Mouse (Mus musculus) bone marrow macrophage, adult 2 months (primary cell): ENCODE measurements around the gene Peli1. TPM values are rescaled to one million over a fixed set of nuclear protein-coding genes. Genes with fewer than 3 reads are reported as not detected.

Experiments
- H3K27ac ChIP-seq: 2 replicates; pipeline ENCODE4 v1.5.1; 2012; ENCODE audit warnings: low read depth, low read length; ENCODE audit not compliant: insufficient read depth
- H3K4me1 ChIP-seq: 2 replicates; pipeline ENCODE4 v1.6.1; 2012; ENCODE audit warnings: low read length; ENCODE audit not compliant: control insufficient read depth, insufficient read depth
- H3K4me3 ChIP-seq: 2 replicates; pipeline ENCODE4 v1.5.1; 2012; ENCODE audit warnings: mild to moderate bottlenecking, low read length, moderate library complexity; ENCODE audit not compliant: insufficient read depth
- CTCF ChIP-seq: IDR thresholded peaks from 2 replicates; pipeline ENCODE4 v1.5.1; 2012; ENCODE audit warnings: low read depth, mild to moderate bottlenecking, low read length, moderate library complexity
- POLR2A ChIP-seq: IDR thresholded peaks from 2 replicates; pipeline ENCODE4 v1.6.1; 2012; ENCODE audit warnings: mild to moderate bottlenecking, low read depth, low read length, borderline replicate concordance
- polyA plus RNA-seq: library from polyadenylated mRNA; stranded (reverse); fragments of >200 nt; gene quantifications from 2 replicates; pipeline ENCODE4 v1.2.4, GENCODE M21; 2012; ENCODE audit not compliant: missing spikeins, insufficient read depth, insufficient read length

Peli1 gene
- polyA plus RNA-seq, 1 experiment: 28.2 TPM

- Histone ChIP-seq H3K4me1 (peaks cover 2% of the 10 kb centered on the region), H3K4me3 (no peak overlapping the region), H3K27ac (no peak overlapping the region)
- no peak for TF ChIP-seq POLR2A
- no peak for TF ChIP-seq CTCF
These were observed 48.4 kb downstream of the Peli1 start for GRCm38 (mm10) chr11:21139453-21139852.

GRCm38 (mm10) chr11:21141242-21141641 lies 50.2 kb downstream of the Peli1 start:
- no peaks in the 10 kb centered on the region for H3K4me1 ChIP-seq
- TF ChIP-seq POLR2A (no peak), CTCF (no peak)
- no peak overlapping the region for H3K27ac ChIP-seq
- H3K4me3 ChIP-seq: no peak overlapping the region

GRCm38 (mm10) chr11:21141755-21142154 lies 50.7 kb downstream of the Peli1 start:
- Histone ChIP-seq H3K4me3 (no peak overlapping the region), H3K4me1 (no peaks in the 10 kb centered on the region), H3K27ac (no peak overlapping the region)
- TF ChIP-seq POLR2A: no peak
- no peak for TF ChIP-seq CTCF

- Histone ChIP-seq H3K4me3 (no peak overlapping the region), H3K27ac (no peak overlapping the region), H3K4me1 (no peaks in the 10 kb centered on the region)
- TF ChIP-seq CTCF: no peak
- TF ChIP-seq POLR2A: no peak
These were observed 58.4 kb downstream of the Peli1 start for GRCm38 (mm10) chr11:21149476-21149875.

GRCm38 (mm10) chr11:21150316-21150715 lies 59.2 kb downstream of the Peli1 start:
- TF ChIP-seq CTCF (no peak), POLR2A (no peak)
- Histone ChIP-seq H3K4me1 (no peaks in the 10 kb centered on the region), H3K4me3 (no peak overlapping the region), H3K27ac (no peak overlapping the region)

GRCm38 (mm10) chr11:21151672-21152071 lies 60.6 kb downstream of the Peli1 start:
- Histone ChIP-seq H3K27ac (no peak overlapping the region), H3K4me3 (no peak overlapping the region), H3K4me1 (no peaks in the 10 kb centered on the region)
- no peak for TF ChIP-seq CTCF
- TF ChIP-seq POLR2A: no peak

GRCm38 (mm10) chr11:21153111-21153510 lies 62.0 kb downstream of the Peli1 start:
- Histone ChIP-seq H3K4me1 (no peaks in the 10 kb centered on the region), H3K4me3 (no peak overlapping the region), H3K27ac (no peak overlapping the region)
- no peak for TF ChIP-seq POLR2A
- no peak for TF ChIP-seq CTCF

- H3K4me3 ChIP-seq: no peak overlapping the region
- no peaks in the 10 kb centered on the region for H3K4me1 ChIP-seq
- TF ChIP-seq CTCF (no peak), POLR2A (no peak)
- H3K27ac ChIP-seq: no peak overlapping the region
These were observed 66.5 kb downstream of the Peli1 start for GRCm38 (mm10) chr11:21157595-21157994.

GRCm38 (mm10) chr11:21162093-21162492 lies 71.0 kb downstream of the Peli1 start:
- no peak overlapping the region for H3K4me3 ChIP-seq
- no peak overlapping the region for H3K27ac ChIP-seq
- TF ChIP-seq POLR2A (no peak), CTCF (no peak)
- H3K4me1 ChIP-seq: no peaks in the 10 kb centered on the region

GRCm38 (mm10) chr11:21163143-21163542 lies 72.1 kb downstream of the Peli1 start:
- Histone ChIP-seq H3K4me1 (no peaks in the 10 kb centered on the region), H3K27ac (no peak overlapping the region), H3K4me3 (no peak overlapping the region)
- TF ChIP-seq CTCF: no peak
- TF ChIP-seq POLR2A: no peak

GRCm38 (mm10) chr11:21163673-21164072 lies 72.6 kb downstream of the Peli1 start:
- Histone ChIP-seq H3K27ac (no peak overlapping the region), H3K4me3 (no peak overlapping the region), H3K4me1 (no peaks in the 10 kb centered on the region)
- no peak for TF ChIP-seq POLR2A
- TF ChIP-seq CTCF: no peak
